Mouse (Mus musculus): ENCODE measurements around the gene Itgal.

Itgal gene

GRCm38 (mm10) chr7:127378310-127378921 lies 82.4 kb downstream of the Itgal start:
- DNase-seq (ENCODE audit: low spot score in 2 of 2) = no peak

Measured in thymus, postnatal 10 days (tissue).